ENCODE assay signal across 13 mouse cellular contexts in the genomic region with DNA sequence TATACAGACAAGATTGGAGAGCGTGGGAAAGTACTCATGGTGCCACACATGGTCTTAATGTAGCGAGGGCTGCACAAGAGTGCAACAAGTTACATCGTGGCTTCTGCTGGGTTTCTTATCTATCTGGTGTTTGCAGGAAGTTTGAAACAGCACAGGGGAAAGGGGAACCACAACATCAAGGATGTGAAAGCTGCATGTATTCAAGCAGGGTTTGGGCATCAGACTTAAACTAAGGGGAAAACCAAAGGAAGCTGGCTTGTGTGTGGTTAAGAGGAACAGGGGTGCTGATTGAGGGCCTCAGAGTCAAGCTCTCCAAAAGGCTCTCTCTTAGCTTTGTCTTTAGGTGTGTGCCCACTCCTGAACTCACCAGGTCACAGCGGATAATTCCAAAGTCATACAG.
DNase-seq lines count a peak whose midpoint lies in the region; ATAC-seq and TF ChIP-seq lines count a peak whose summit lies in the region.
"Had no signal": no experiment of that assay in that cellular context is flagged by ENCODE, and none has a peak within 500 bp of the region (broad histone marks: within the 10 kb centered on the region; RNA-seq: fewer than 3 reads in every experiment).

No protein-coding gene starts in this region.

- 24% methylated on average over 4 of the region's 4 CpGs for WGBS in thymus, adult 2 months
- 15% methylated on average over 4 of the region's 4 CpGs for WGBS in macrophage (ENCODE audit: missing documents)

- no peak for TF ChIP-seq CTCF in thymus, adult 2 months (IDR thresholded peaks at IDR 0.05; ENCODE audit: borderline replicate concordance, control insufficient read depth, extremely low read depth, insufficient read depth, low read length, poor library complexity)

- TF ChIP-seq POLR2A in thymus, adult 2 months (IDR thresholded peaks at IDR 0.05; ENCODE audit: control insufficient read depth, extremely low read depth, insufficient read depth, low read length, poor library complexity) = no peak

- peak; percentile 2 for DNase-seq in thymus, adult 2 months
- DNase-seq in thymus, adult 18-20 months = no peak
- DNase-seq in T-cell, adult 2 months (ENCODE audit: low spot score) = peak; percentile 21
- DNase-seq in cerebellum, postnatal 14 days = no peak
- no peak for DNase-seq in cerebellum, adult 9-11 months
- DNase-seq: cerebellum, adult 9-10 months; heart, postnatal 36 days had no signal

- ATAC-seq in frontal cortex, adult (ENCODE audit: low TSS enrichment) = no peak
- ATAC-seq: intestine, postnatal 0 days had no signal

- H3K79me2 ChIP-seq in macrophage (ENCODE audit: inconsistent target) = no peaks in the 10 kb centered on the region

- H3K36me3 ChIP-seq in thymus, adult 2 months (ENCODE audit: control insufficient read depth, insufficient read depth, low read length) = no peaks in the 10 kb centered on the region
- H3K36me3 ChIP-seq in macrophage (ENCODE audit: inconsistent target) = no peaks in the 10 kb centered on the region
- H3K36me3 ChIP-seq: embryonic facial prominence, embryonic 12.5 days had no signal

- H3K4me3 ChIP-seq in thymus, adult 2 months (ENCODE audit: control insufficient read depth, insufficient read depth, low read length) = no peak overlapping the region
- no peak overlapping the region for H3K4me3 ChIP-seq in macrophage (ENCODE audit: inconsistent target)
- H3K4me3 ChIP-seq: embryonic facial prominence, embryonic 12.5 days; layer of hippocampus, adult 2 months had no signal

- H3K27me3 ChIP-seq in thymus, adult 2 months (ENCODE audit: control insufficient read depth, insufficient read depth, low read length) = no peaks in the 10 kb centered on the region
- H3K27me3 ChIP-seq: embryonic facial prominence, embryonic 12.5 days had no signal

- no peak overlapping the region for H3K27ac ChIP-seq in thymus, adult 2 months (ENCODE audit: control insufficient read depth, insufficient read depth, low read length)
- H3K27ac ChIP-seq in macrophage = peak overlapping the region; percentile 51
- H3K27ac ChIP-seq: embryonic facial prominence, embryonic 12.5 days; layer of hippocampus, adult 2 months; liver, embryonic 14.5 days had no signal

- peaks cover 6% of the 10 kb centered on the region for H3K4me1 ChIP-seq in thymus, adult 2 months (replicated peaks; ENCODE audit: control insufficient read depth, insufficient read depth, low read length)
- H3K4me1 ChIP-seq: embryonic facial prominence, embryonic 12.5 days had no signal

Comparison
In these comparisons a context has a peak if more than half of its experiments do, and no peak if none do; other contexts are left out.
1. DNase-seq: peak in thymus, adult 2 months (single experiment) and T-cell, adult 2 months (single experiment); none in thymus, adult 18-20 months (0 of 2), cerebellum, postnatal 14 days (0 of 2) and cerebellum, adult 9-11 months (single experiment).